Mouse (Mus musculus): ENCODE measurements at regions not wholly inside any gene's neighbourhood (a gene's known extent, or its start where the extent isn't known, plus 50 kb on each side); places are given as distances from the start of the nearest gene placed in this dataset.

DNA sequence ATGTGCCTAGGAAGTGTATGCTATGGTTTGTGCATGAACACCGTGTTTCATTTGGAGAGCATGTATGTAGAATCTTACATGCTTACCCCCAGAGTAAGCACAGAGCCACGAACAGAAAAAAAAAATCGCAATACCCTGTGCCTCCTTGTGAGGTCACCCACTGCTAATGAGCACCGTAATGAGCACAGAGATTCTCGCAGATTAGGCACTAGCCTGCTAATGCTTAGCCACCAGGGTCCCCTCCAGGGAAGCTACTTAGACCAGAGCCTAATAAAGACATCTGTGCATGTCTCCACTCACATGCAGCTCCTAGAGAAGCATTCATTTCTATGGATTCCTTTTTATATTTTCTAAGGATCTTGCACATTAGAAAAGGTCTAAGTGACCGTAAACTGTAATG, 780.8 kb downstream of the Nr2f2 start:
- dilution Hi-C loops (cut with MboI; ENCODE audit: extremely low pct_ligation_motif_present, extremely low pct_unique_long_range_greater_than_20kb, low sequenced_read_pairs) (no loop called here), in situ Hi-C loops (cut with MboI; ENCODE audit: low pct_ligation_motif_present, low pct_unique_long_range_greater_than_20kb, low sequenced_read_pairs) (no loop called here)
- DNase-seq (ENCODE audit: extremely low read depth): no peak

GRCm38 (mm10) chr7:69585131-69585530, 781.4 kb downstream of the Nr2f2 start:
- dilution Hi-C loops (cut with MboI; ENCODE audit: extremely low pct_ligation_motif_present, extremely low pct_unique_long_range_greater_than_20kb, low sequenced_read_pairs) (no loop called here), in situ Hi-C loops (cut with MboI; ENCODE audit: low pct_ligation_motif_present, low pct_unique_long_range_greater_than_20kb, low sequenced_read_pairs) (no loop called here)
- TF ChIP-seq ELF1 (IDR thresholded peaks at IDR 0.05; ENCODE audit: low read depth, low read length) (no peak), MYC (IDR thresholded peaks at IDR 0.05; ENCODE audit: low read depth, low read length) (no peak), TCF12 (IDR thresholded peaks at IDR 0.05; ENCODE audit: low read depth, low read length) (no peak), USF2 (conservative IDR thresholded peaks at IDR 0.05; ENCODE audit: low read depth, low read length) (no peak), IRF4 (IDR thresholded peaks at IDR 0.05; ENCODE audit: low read depth, low read length) (no peak), USF1 (IDR thresholded peaks at IDR 0.05; ENCODE audit: low read depth, low read length) (no peak), BHLHE40 (IDR thresholded peaks at IDR 0.05; ENCODE audit: low read depth, low read length) (no peak), NRF1 (IDR thresholded peaks at IDR 0.05; ENCODE audit: low read depth, low read length) (no peak), CHD1 (IDR thresholded peaks at IDR 0.05; ENCODE audit: low read depth, low read length) (no peak), JUN (IDR thresholded peaks at IDR 0.05; ENCODE audit: insufficient read depth, low read depth, low read length) (no peak), GABPA (IDR thresholded peaks at IDR 0.05; ENCODE audit: insufficient replicate concordance, low read depth, low read length) (no peak), UBTF (IDR thresholded peaks at IDR 0.05; ENCODE audit: low read depth, low read length) (no peak), RAD21 (IDR thresholded peaks at IDR 0.05; ENCODE audit: low read depth, low read length) (no peak), JUND (conservative IDR thresholded peaks at IDR 0.05; ENCODE audit: low read depth, low read length) (no peak), MEF2A (IDR thresholded peaks at IDR 0.05; ENCODE audit: borderline replicate concordance, low read depth, low read length) (no peak), MXI1 (IDR thresholded peaks at IDR 0.05; ENCODE audit: low read depth, low read length) (no peak)
- peaks cover 41% of the 10 kb centered on the region for H3K9me3 ChIP-seq (replicated peaks; ENCODE audit: low read length)
- no peak overlapping the region for H3K9ac ChIP-seq (ENCODE audit: insufficient read depth, low read depth)
- H3K4me3 ChIP-seq (replicated peaks in 1 of 3; ENCODE audit: low read depth in 2 of 3, low read length in 2 of 3, poor library complexity in 1 of 3): no peak overlapping the region
- no peak overlapping the region for H3K27ac ChIP-seq (ENCODE audit: insufficient read depth, low read depth)
- H3K4me2 ChIP-seq (ENCODE audit: insufficient read depth, low read depth, poor library complexity, severe bottlenecking): no peak overlapping the region
- no peaks in the 10 kb centered on the region for H3K79me2 ChIP-seq (replicated peaks; ENCODE audit: control insufficient read depth, extremely low read depth, insufficient read depth, poor library complexity, severe bottlenecking)
- H3K36me3 ChIP-seq (replicated peaks in 1 of 2; ENCODE audit: control insufficient read depth in 1 of 2, insufficient read depth in 1 of 2, low read length in 1 of 2): no peaks in the 10 kb centered on the region
- no peaks in the 10 kb centered on the region for H3K4me1 ChIP-seq (ENCODE audit: control insufficient read depth in 1 of 2, insufficient read depth in 2 of 2)
- DNase-seq (ENCODE audit: extremely low read depth): no peak
- no peaks in the 10 kb centered on the region for H3K27me3 ChIP-seq (replicated peaks)

More for the DNA sequence above, 780.8 kb downstream of the Nr2f2 start:
- Histone ChIP-seq H3K27ac (ENCODE audit: insufficient read depth, low read depth) (no peak overlapping the region), H3K27me3 (replicated peaks) (no peaks in the 10 kb centered on the region), H3K9me3 (replicated peaks; ENCODE audit: low read length) (peaks cover 45% of the 10 kb centered on the region), H3K79me2 (replicated peaks; ENCODE audit: control insufficient read depth, extremely low read depth, insufficient read depth, poor library complexity, severe bottlenecking) (no peaks in the 10 kb centered on the region), H3K36me3 (replicated peaks in 1 of 2; ENCODE audit: control insufficient read depth in 1 of 2, insufficient read depth in 1 of 2, low read length in 1 of 2) (no peaks in the 10 kb centered on the region), H3K9ac (ENCODE audit: insufficient read depth, low read depth) (no peak overlapping the region), H3K4me2 (ENCODE audit: insufficient read depth, low read depth, poor library complexity, severe bottlenecking) (no peak overlapping the region), H3K4me1 (ENCODE audit: control insufficient read depth in 1 of 2, insufficient read depth in 2 of 2) (no peaks in the 10 kb centered on the region), H3K4me3 (replicated peaks in 1 of 3; ENCODE audit: low read depth in 2 of 3, low read length in 2 of 3, poor library complexity in 1 of 3) (no peak overlapping the region)
- TF ChIP-seq MYC (IDR thresholded peaks at IDR 0.05; ENCODE audit: low read depth, low read length): no peak
- no peak for TF ChIP-seq RAD21 (IDR thresholded peaks at IDR 0.05; ENCODE audit: low read depth, low read length)
- no peak for TF ChIP-seq JUN (IDR thresholded peaks at IDR 0.05; ENCODE audit: insufficient read depth, low read depth, low read length)
- TF ChIP-seq KAT2A (IDR thresholded peaks at IDR 0.05; ENCODE audit: insufficient replicate concordance, low read length): no peak
- TF ChIP-seq ELF1 (IDR thresholded peaks at IDR 0.05; ENCODE audit: low read depth, low read length): no peak
- TF ChIP-seq UBTF (IDR thresholded peaks at IDR 0.05; ENCODE audit: low read depth, low read length): no peak
- TF ChIP-seq USF2 (conservative IDR thresholded peaks at IDR 0.05; ENCODE audit: low read depth, low read length): no peak
- no peak for TF ChIP-seq USF1 (IDR thresholded peaks at IDR 0.05; ENCODE audit: low read depth, low read length)
- no peak for TF ChIP-seq TCF12 (IDR thresholded peaks at IDR 0.05; ENCODE audit: low read depth, low read length)
- no peak for TF ChIP-seq CTCF (conservative IDR thresholded peaks at IDR 0.05 in 1 of 2, IDR thresholded peaks at IDR 0.05 in 1 of 2; ENCODE audit: low read depth in 2 of 2, low read length in 2 of 2)
- no peak for TF ChIP-seq NELFE (IDR thresholded peaks at IDR 0.05; ENCODE audit: low read depth, low read length)
- TF ChIP-seq POLR2AphosphoS2 (IDR thresholded peaks at IDR 0.05; ENCODE audit: low read depth, low read length): no peak
- no peak for TF ChIP-seq PAX5 (IDR thresholded peaks at IDR 0.05; ENCODE audit: low read length)
- TF ChIP-seq CHD2 (IDR thresholded peaks at IDR 0.05; ENCODE audit: low read length): no peak
- no peak for TF ChIP-seq TBP (conservative IDR thresholded peaks at IDR 0.05; ENCODE audit: low read depth, low read length)
- TF ChIP-seq RCOR1 (conservative IDR thresholded peaks at IDR 0.05; ENCODE audit: low read depth, low read length): no peak

Data from CH12.LX (cell line).